Mouse (Mus musculus) cerebellum, adult 11 months (tissue): Measurements from ENCODE around the gene Sec22c.
A peak's percentile ranks its signal among the peaks of the same experiment; 100 is the strongest.

Experiments used
- DNase-seq: peaks from one replicate; pipeline ENCODE4 v3.0.0; 2022

The Sec22c gene

DNA sequence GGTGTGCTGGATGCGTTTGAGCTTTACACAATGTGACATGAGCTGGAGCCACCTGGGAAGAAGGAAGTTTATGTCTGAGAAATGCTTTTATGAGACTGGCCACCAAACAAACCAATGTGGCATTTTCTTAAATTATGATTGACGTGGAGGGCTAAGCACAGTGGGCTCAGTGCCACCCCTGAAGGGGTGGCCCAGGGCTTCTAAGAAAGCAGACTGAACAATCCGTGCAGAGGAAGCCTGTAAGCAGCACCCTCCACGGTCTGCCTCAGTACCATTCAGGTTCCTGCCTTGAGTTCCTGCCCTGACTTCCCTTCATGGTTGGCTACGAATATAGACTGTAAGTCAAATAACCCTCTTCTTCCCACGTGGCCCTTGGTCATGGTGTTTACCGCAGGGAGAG lies 14.6 kb downstream of the Sec22c start:
- DNase-seq, result no peak

DNA sequence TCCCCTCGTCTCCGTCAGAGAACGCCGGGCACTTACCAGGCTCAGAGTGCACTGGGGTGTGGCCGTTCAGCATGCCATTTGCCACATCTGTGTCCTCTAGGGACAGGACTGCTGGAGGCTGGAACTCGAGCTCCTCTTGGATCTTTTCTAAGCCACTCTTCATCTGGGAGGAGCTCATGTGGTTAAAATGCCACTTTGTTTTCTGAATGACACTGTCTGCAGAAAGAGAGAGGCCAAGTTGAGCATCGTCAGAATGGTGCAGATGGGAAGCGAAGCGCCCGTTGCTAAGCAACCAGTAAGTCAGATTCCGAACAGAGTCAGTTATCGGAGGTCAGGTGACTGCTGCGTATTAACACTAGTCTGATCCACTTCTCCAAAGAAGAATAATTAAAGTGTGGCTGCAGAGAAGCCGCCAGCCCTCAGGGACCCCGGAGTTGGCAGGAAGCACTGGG lies 15.1 kb downstream of the Sec22c start:
- no peak for DNase-seq

DNA sequence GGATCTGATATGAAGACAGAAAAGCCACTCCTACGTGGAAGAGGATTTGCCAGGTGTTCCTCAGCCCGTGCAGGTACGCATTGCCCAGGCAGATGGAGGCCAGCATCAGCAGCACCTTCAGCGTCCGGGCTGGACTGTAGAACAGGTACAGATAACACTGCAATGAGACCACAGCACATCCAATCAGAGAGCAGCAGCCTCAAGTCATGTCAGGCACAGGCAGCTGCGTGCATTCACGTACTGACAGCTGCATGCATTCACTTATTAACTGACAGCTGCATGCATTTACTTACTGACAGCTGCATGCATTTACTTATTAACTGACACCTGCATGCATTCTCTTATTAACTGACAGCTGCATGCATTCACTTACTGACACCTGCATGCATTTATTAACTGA lies 20.6 kb downstream of the Sec22c start:
- DNase-seq, result no peak

DNA sequence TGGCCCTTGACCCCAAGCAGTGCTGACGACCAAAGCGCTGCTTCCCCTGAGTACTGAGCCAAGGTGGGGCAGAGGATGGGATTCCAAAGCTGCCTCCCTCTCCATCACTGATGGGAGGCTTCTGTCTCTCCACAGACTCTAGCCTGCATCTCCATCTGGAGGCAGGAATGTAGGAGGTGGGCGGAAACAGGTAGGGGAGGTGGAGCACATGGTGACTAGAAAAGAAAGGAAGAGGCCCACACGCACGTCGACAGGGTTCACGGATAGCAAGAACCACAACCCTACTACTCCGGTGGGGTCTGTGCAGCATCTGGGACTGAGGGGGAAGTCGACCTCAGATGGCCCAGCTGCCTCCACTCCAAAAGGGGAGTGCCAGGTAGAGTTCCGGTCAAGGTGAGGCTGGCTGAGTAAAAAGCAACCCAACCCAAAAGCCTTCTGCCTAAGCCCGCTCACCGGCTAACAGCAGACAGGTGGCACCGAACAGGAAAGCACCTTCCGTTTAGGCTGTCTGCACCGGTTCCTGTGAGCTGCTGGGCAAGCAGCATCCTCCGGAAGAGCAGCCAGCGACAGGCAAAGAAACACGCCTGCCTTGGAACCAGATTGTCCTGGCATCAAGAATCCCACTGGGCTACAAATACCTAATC lies 23.1 kb downstream of the Sec22c start:
- DNase-seq, result no peak

DNA sequence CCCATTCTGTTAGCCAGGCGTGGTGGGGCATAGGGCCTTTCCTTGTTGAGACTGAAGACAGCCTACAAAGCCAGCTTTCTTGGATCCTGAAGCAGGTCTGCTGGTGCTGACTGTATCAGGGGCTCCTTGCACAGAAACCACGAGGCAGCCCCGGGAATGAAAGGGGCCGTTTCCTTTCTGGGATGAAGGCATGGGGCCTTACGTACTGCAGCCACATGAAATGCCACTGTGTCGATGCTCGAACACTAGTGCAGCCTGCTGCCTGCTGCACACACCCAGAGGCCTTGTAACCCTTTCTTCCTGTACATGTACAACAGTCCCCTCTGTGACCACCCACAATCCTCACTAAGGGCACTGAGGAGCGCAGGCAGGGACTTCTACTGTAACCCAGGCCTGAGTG lies 24.1 kb downstream of the Sec22c start:
- DNase-seq, result no peak

DNA sequence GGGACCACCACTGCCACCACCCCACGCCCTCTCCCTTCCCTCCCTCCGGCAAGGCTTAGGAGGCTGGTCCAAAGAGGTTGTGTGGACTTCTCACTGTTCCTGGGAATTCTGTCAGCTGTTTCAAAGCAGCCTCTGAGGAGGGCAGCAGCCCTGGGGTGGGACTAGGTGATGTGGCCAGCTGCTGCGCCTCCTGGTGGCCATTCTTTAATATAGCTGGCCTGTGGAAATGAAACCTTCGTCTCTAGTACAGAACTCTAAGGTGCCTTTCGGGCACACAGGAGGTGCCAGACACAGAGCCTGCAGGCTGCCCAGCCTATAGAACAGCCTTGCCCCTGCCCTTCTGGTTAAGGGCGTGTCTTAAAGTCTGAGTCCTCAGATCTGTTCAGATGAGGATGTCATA lies 25.7 kb downstream of the Sec22c start:
- DNase-seq, result peak; percentile 29

DNA sequence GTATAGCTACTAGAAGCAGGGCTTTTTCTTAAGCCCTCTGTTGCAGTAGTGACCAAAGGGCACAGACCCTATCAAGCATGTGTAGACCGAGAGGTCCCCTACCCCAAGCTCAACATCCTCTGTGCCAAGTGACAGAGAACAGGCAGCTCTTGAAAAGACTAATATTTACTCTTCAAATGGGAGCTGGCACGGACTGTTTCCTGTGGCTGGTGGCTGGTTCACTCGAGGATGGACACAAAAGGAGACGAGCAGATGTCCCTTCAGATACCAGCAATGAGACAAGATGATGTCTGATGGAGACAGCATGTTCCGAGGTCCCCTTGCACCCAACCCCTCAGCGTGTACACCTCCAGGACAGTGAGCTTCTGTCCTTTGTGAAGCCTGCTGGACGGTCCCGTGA lies 27.8 kb downstream of the Sec22c start:
- no peak for DNase-seq

DNA sequence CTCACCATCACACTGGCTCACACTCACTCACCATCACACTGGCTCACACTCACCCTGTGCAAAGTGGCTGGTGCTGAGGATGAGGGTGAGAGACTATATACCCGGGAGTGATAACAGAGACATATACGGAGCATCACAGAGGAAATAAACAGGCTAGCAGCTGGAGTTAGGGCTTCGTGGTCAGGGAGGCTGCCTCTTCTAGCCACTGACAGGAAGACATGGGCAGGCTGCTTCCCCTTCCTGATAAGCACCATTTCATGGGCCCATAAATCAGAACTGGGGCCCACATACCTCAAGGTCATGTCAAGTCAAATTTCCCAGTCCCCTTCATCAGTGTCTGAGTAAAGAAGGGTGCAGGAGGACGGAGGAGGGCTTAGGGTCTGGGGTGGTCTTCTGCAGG lies 28.2 kb downstream of the Sec22c start:
- DNase-seq, result no peak

DNA sequence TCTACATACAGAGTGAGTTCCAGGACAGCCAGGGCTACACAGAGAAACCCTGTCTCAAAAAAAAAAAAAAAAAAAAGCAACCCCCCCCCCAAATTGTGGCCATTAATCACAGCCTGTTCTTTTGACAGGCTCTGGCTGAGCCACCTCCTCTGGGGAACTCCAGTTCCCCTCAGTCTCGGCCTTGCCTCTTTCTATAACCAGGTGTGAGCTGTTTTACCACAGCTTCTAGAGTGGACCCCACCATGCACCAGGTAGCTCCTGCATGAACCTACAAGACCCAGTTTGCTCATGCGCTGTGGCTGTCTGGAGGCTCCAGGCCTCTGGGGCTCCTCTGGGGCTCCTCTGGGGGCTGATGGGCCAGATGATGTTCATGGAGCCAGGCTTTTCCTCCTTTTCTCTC lies 29.7 kb downstream of the Sec22c start:
- no peak for DNase-seq

DNA sequence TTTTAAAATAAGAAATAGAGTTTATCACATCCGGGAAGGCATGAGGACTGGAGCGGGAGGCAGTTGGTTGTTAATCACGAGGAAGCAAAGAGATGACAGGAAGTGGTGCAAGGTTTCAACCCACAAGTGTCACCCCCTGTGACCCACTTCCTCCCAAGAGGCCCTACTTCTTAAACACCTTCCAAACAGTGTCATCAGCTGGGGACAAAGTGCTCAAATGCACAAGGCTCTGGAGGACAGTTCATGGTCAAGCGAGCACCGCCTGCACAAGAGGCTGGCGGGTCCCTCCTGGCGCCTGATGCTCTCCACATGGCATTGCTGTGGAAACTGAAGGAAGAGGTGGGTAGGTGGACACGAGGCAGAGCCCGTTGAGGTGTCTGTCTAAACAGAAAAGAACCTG lies 30.3 kb downstream of the Sec22c start:
- no peak for DNase-seq

DNA sequence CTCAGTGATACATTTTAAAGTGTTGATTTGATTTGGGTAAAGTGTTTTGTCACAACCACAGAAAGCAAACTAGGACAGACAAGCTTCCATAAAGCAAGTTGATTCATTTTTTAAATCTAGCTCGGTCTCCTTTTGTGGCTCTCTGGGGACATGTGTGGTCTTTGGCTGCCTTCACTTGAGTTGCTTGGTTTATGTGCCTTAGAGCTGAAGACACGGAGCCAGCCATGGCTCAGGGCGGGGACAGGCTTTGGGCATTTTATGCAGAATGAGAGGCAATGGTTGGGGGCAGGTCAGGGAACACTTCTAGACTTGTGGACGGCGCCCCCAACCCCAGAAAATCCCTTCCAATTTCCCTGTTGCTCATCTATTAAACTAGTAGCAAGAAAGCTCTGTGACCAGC lies 31.6 kb downstream of the Sec22c start:
- no peak for DNase-seq

DNA sequence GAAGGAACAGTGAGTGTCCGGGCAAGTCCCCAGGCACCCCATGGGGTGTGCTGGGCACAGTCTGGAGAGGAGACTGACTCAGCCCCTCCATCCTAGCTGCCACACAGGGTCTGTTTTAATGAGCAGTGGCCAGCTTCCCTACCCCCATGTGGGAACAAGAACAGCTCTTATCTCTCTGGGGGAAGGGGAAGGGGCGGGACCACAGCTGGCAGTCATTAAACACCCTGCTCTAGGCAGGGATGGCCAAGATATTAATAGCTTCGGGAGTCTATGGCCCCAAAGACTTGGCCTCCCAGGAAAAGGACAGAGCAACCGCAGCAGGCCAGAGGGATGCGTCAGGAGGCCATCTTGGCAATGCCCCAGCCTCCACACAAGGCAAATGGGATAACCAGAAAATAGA lies 33.0 kb downstream of the Sec22c start:
- no peak for DNase-seq

DNA sequence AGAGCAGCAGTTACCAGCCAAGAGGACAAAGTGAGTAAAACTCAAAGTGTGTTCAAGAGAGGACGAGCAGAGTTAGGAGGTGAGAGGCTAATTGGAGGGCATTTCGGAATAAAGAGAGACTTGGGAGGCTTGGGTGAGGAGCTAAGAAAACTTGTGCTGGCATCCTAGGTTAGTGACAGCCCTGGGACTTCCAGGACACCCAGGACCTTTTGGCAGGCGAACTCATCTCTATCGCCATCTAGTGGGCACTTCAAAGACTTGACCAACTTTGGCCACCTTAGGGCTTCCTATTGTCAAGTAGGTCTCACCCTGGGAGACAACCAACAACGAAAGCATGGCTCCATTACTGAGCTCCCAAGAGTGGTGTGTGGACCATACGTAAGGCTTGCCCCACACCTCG lies 34.0 kb downstream of the Sec22c start:
- DNase-seq, result peak; percentile 48

DNA sequence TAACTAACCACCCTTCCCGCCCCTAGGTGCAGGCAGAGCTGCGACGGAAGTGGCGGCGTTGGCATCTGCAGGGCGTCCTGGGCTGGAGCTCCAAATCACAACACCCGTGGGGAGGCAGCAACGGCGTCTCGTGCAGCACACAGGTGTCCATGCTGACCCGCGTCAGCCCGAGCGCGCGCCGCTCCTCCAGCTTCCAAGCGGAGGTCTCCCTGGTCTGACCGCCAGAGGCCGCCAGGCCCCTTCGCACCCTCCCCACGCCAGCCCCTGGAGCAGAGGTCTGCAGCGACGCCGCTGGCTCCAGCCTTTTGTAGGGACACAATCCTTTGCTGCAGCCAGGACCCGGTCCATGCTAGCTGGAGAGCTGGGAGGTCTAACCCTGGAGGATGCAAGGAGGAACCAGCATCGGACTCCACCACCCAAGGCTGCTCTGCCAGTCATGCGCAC lies 35.9 kb downstream of the Sec22c start:
- DNase-seq, result no peak

DNA sequence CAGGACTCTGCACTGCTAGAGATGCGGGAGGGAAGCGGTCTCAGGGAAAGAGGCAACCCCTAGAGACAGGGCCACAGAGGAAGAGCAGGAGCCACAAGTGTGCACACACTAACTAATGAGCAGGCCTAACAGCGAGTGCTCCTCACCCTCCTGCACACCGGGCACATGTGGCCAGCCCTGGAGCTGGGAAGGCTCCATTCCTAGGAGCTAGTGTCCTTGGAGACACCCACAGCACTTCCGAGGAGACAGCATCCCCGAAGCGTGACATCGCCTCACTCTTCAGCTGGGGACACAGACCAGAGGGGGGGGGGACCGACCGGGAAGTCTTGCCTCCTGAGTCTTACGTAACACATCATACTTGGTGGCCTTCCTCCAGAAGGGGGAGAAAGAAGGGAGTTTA lies 37.5 kb downstream of the Sec22c start:
- DNase-seq, result no peak

DNA sequence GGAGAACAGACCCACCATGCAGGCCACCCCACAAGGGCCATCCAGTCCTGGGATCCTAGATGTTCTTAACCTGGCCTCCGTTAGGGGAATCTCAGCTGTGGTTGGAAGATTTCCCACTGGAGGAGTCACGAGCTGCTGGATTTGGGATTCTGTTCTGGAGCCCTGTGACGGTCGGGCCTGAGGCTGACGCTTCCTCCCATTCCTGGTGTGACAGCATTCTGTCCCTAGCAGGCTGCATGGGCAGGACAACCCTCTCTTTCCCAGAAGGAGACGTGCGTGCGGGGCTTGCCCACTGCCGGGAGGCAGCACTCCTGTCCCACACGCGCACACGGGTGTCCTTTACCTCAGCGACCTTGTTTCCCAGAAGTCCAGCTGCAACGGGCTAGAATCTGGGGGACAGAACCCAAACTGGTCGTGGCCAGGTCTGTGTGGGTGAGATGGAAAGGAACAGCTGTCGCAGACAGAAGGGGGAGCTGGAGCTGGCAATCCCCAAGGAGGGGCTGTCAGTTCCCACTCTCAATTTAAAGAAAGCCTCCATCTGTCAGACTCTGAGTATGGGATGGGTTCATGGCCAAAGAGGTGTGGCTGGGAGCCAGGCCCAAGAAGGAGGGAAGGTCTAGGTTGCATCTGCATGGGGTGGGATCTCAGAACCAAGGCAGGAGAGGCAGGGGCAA lies 38.2 kb downstream of the Sec22c start:
- no peak for DNase-seq

DNA sequence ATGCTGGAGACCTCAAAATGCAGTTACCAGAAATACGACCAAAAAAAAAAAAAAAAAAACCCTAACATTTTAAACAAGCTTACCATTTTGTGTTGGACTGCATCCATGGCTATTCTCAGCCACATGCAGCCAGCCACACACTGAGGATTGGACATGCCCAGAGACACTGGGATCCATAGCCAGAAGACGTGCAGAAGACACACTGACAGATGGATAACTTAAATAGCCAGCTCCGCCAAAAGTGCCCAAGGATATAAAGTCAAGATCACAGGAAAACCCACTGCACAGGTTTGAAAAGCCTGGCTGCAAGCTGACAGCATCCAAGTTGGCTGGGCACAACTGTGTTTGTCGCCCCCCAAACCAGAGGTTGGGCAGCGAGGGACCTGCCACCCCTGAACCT lies 41.2 kb downstream of the Sec22c start:
- no peak for DNase-seq

DNA sequence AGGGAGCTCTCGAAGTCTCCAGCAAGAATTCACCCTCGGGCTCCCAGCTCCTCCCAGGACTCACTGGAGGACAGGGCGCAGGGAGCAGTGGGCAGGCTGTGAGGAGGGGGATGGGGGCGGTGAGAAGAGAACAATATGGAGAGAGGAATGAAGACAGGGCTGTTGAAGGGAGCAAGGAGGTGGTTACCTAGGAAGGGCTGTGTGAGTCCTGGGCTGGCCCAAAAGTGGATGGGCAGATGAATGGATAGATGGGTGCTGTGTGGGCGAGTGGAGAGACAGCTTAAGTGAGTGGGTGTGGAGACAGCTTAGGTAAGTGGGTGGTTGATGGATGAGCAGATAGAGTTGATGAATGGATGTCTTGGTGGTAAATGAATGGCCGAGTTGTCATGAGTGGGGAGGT lies 41.8 kb downstream of the Sec22c start:
- DNase-seq, result no peak

DNA sequence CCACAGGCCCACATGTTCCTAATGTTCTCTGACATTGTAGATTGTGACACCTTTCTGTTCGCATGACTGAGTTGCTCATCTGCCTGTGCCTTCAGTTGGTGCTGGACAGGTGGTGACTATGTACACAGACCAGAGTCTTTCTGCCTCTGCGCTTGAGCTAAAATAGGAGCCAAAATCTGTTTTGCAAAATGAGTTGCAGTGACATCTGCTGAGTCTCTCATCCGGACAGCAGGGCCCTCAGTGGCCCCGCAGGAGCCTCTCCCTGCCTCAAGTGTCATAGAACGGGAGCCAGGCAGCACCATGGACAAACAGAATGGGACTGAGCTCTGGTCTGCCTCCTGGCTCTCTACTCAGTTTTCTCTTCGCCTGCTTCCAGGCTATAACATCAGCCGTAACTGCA lies 45.5 kb downstream of the Sec22c start:
- DNase-seq, result no peak

DNA sequence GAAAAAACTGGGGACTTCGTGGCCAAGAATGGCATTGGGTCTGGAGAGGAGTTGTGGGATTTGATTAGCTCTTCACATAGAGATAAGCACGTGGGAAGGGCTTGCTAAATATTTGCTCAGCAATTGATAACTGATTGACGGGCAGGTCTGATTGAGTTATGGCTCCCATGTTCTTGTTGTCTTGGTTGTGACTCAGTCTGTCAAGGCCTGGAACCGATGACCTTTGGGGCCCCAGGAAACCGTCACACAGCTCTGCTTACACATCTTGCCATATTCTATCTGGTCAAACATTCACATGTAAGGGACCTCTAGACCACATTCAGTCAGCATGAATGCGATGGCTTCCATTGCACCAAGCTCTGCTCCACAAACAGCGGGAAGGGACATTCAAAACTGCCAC lies 47.0 kb downstream of the Sec22c start:
- no peak for DNase-seq

DNA sequence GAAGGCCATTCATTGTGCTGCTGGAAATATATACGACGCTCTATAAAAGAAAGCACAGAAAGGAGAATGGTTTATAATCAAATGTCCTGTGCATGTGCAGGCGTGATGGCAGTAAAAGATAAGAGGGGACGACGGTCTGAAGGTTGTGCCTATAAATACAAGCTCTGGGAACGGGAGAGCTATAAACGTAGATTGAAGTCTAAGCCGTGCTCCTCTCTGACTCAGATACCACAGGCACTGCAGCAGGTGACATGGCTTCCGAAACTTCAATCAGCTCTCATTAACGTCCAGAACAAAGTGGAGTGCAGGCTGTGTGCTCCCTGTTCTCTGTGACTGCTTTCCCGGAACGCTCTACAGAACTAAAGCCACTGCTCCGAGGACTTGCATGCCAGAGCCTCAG lies 48.1 kb downstream of the Sec22c start:
- DNase-seq, result no peak

DNA sequence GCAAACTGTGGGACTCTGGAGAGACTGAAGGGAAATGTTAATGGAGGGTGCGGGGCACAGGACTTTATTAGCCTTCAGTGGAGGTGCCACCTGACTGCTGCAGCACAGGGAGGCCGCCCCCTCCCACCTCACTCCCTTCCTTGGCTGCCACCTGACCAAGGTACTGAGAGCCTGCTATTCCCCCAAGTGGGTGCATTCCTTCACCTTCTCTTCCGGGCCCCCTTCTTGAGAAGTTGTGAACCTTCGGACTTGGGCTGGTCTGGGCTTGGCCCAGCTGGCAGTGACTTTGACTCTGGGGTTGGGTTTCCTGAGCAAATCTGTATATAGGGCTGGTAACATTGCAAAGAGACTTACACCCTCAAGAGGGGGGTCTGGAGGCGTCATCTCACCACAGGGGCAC lies 49.0 kb downstream of the Sec22c start:
- no peak for DNase-seq

DNA sequence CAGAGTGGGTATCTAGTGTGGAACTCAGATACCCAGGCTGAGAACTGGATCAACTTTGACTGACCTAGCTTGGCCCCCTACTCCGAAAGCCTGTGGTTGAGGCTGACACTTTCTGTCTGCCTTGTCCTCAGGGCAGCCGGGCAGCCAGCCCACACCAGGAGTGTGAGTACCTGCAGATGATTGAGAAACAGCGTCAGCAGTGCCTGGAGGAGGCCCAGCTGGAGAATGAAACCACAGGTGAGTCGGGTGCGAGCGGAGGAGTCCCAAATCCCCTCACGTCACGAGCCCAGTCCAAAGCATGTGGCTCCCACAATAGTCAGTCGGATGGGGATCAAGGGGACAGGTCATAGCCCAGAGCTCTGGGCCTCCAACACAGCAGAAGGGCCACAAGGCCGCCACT lies 51.6 kb downstream of the Sec22c start:
- no peak for DNase-seq

DNA sequence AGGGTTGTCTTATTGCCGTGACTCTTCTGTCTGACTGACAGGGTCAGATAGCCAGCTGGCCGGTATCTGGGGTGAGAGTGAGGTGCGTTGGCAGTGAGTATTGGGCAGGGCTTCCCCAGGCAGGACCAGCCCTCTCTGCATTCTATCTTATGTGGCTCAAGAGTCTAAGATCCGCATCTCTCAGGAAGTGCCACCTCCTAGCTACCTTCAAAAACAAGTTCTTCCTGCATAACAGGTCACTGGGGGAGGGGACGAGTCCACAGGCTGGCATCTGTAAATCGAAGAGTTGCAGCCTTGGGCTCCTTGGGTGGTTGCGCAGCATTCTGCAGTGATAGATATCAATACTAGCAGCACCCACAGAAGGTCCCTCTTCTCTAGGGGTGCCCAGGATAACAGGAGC lies 58.3 kb downstream of the Sec22c start:
- no peak for DNase-seq

DNA sequence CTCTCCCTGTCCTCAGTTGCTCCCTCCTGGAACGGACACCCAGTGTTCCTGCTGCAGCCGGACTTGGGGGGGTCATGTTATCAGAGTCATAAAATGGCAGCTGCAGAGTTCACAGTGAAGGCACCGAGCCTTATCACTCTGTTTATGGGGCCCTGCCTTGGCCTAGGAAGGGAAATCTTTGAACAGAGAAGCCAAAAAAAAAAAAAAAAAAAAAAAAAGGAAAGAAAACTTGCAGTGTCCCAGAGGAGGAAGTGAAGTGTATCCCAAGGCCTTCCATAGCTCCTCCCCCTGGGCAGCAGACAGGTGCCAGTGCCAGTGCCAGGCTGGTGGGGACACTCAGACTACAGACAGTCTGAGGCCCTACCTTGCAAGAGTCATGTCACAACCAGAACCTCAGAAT lies 60.4 kb downstream of the Sec22c start:
- DNase-seq, result no peak
